Mouse (Mus musculus): ENCODE data around the gene Thap3.

GRCm38 (mm10) chr4:152027524-152027923 is 38.7 kb upstream of the Thap3 start, which contains the start of gene Zbtb48:
- peak; percentile 94 for TF ChIP-seq POLR2A (IDR thresholded peaks at IDR 0.05; ENCODE audit: low read depth, low read length)
- TF ChIP-seq KAT2A (IDR thresholded peaks at IDR 0.05; ENCODE audit: insufficient replicate concordance, low read length) = peak; percentile 56; the same call in 1 of the 2 replicates
- no peak for TF ChIP-seq GABPA (IDR thresholded peaks at IDR 0.05; ENCODE audit: insufficient replicate concordance, low read depth, low read length)
- TF ChIP-seq CTCF (conservative IDR thresholded peaks at IDR 0.05 in 1 of 2, IDR thresholded peaks at IDR 0.05 in 1 of 2; ENCODE audit: low read depth in 2 of 2, low read length in 2 of 2) = no peak
- no peak for TF ChIP-seq EP300 (IDR thresholded peaks at IDR 0.05; ENCODE audit: low read length)
- TF ChIP-seq E2F4 (IDR thresholded peaks at IDR 0.05; ENCODE audit: insufficient replicate concordance, low read depth, low read length) = 0 out of 2 replicates have a peak, but pooled peaks have one; percentile 9
- TF ChIP-seq JUND (conservative IDR thresholded peaks at IDR 0.05; ENCODE audit: low read depth, low read length) = no peak
- no peak for TF ChIP-seq MYC (IDR thresholded peaks at IDR 0.05; ENCODE audit: low read depth, low read length)
- TF ChIP-seq MAFK (IDR thresholded peaks at IDR 0.05; ENCODE audit: insufficient replicate concordance, low read length) = no peak
- TF ChIP-seq CHD1 (IDR thresholded peaks at IDR 0.05; ENCODE audit: low read depth, low read length) = no peak
- no peak for TF ChIP-seq CHD2 (IDR thresholded peaks at IDR 0.05; ENCODE audit: low read length)
- TF ChIP-seq ZMIZ1 (IDR thresholded peaks at IDR 0.05; ENCODE audit: low read depth, low read length) = peak; percentile 72
- peak; percentile 12; the same call in 1 of the 2 replicates for TF ChIP-seq NRF1 (IDR thresholded peaks at IDR 0.05; ENCODE audit: low read depth, low read length)
- TF ChIP-seq SMC3 (IDR thresholded peaks at IDR 0.05; ENCODE audit: low read depth, low read length) = no peak

Measured in CH12.LX (cell line).